Mouse (Mus musculus) thymus, postnatal 10 days (tissue): Measurements from ENCODE around the gene Zbtb38.

Source experiments
- DNase-seq, 2 experiments: peaks; one replicate each; pipeline ENCODE4 v3.0.0; 2021; ENCODE audit warnings: low spot score in 2 of 2

The Zbtb38 gene

DNA sequence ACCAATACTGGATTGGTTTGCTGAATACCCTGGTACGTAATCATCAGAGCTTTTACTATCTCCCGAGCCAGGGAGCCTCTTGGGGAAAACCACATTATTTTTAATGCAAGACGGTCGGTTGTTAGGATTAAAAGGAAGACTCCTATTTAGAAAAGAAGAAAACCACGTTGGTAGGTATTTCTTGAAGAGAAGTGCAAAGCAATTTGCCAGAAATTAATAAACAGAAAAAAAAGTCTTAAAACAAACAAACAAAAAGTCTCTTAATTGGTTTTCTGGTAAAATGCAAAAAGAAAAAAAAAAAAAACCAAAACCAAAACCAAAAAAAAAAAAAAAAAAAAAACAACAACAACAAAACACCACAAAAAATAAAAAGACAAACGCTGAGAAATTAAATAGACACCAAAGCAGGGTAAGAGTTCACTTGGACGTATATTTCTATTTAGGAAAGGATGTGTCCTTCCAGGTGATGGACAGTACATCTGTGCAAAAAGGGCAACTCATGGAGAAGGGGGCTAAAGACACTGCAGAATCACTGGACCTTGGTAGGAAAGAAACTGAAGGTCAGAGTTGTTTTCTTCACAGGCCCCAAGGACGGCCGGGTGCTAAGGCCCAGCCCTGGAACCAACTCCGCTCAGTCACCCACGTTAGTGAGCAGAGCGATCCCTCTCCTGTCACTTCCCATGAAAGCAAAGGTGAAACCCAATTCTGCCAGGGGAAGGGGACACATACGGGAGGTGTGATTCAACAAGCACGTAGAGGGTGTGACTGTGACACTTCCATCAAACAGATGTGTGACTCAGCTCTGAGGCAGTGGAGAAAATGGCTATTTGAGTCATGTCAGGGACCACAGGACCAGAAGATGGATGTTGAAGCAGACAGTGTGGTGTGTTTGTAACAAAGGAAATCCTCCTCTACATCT, 38.9 kb downstream of the Zbtb38 start:
- no peak for DNase-seq

- peak; percentile 34 to 45 for DNase-seq
Observed at GRCm38 (mm10) chr9:96712758-96713471, 39.7 kb downstream of the Zbtb38 start.

- no peak for DNase-seq
Observed at GRCm38 (mm10) chr9:96712045-96712444, 40.6 kb downstream of the Zbtb38 start.

GRCm38 (mm10) chr9:96710241-96710946, 42.2 kb downstream of the Zbtb38 start:
- no peak for DNase-seq

GRCm38 (mm10) chr9:96708905-96709304, 43.7 kb downstream of the Zbtb38 start:
- no peak for DNase-seq

GRCm38 (mm10) chr9:96707964-96708363, 44.7 kb downstream of the Zbtb38 start:
- no peak for DNase-seq

GRCm38 (mm10) chr9:96705576-96706285, 46.9 kb downstream of the Zbtb38 start:
- peak; percentile 74 to 79 for DNase-seq

GRCm38 (mm10) chr9:96704935-96705334, 47.7 kb downstream of the Zbtb38 start:
- no peak for DNase-seq

- no peak for DNase-seq
Observed at GRCm38 (mm10) chr9:96701891-96702290, 50.7 kb downstream of the Zbtb38 start.

DNA sequence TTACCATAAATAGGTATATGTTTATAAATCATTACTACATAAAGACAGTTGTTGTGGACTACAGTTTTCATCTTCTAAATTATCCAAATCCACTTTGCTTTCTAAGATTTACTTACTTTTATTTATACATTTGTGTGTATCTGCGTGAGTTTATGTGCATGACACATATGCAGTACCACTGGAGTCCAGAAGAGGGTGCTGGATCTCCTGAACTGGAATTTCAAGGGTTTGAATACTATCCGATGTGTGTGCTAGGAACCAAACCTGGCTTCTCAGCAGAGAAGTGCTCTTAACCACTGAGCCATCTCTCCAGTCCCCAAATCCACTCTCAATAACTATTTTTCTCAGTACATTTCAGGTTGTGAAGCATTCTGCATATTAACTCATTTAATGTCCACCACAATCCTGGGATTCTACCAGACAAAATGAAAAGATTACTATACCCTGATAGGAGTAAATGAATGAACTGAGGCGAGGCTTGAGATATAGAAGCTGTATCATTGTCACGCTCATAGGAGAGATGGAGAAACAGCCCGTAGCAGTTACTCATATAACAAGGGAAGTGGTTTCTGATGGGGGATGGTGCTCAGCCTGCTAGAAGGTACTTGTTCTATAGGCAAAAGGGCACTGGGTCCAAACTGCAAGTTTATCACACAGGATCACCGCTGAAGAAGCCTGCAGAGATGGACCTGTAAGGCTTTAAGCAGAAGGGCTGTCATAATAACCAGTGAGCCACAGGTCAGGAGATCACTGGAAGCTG, 53.2 kb downstream of the Zbtb38 start:
- DNase-seq, result no peak

DNA sequence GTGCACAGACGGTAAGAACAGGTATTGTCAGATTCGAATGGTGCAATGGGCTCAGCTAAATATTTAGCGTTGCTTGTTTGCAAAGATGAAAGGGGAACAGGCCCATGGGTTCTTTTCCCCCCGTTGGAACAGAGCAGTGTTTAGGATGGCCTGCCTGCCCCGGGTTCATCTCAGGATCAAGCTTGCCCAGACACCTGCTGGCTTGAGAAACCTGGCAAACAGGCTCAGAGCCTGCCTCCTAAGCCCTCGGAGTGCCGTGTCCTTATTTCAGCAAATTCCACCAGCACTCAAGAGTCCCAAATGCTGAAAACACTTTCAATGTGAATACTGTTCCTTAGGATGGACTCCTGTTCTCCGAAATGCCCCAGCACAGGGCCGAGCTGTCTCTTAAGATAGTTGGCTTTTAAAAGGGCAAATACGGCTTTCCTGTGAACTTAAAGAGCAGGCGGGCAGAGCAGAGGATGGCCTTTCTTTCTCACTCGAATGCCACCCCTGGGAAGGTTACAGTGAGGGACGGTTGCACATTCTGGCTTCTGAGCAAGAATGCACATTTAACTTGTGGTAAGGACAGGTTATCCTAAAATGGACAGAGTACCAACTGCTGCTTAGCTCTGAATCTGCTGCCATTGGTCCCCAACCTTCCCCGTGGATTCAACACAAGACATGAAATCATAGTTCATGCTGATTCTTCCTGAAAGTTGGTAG, 55.7 kb downstream of the Zbtb38 start:
- DNase-seq, result no peak

DNA sequence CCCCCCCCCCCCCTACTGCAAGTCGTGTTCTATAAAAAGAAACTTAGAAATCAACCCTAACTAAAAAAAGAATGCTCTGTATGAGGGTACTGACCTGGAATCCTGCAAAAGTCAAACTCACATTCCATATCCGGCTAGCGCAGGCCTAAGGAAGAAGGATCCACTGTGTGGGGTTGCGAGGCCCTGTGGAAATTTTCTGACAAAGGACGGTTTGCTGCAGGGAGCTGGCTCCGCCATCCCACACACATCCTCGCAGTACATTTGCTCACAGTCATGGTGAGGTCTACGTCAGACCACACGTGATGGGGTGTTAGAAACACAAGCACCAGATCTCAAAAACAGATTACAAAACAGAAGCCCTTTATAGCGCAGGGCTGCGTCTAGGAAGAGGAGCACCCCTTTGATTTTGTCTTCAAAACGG, 56.5 kb downstream of the Zbtb38 start:
- DNase-seq, result peak; percentile 35 to 40

DNA sequence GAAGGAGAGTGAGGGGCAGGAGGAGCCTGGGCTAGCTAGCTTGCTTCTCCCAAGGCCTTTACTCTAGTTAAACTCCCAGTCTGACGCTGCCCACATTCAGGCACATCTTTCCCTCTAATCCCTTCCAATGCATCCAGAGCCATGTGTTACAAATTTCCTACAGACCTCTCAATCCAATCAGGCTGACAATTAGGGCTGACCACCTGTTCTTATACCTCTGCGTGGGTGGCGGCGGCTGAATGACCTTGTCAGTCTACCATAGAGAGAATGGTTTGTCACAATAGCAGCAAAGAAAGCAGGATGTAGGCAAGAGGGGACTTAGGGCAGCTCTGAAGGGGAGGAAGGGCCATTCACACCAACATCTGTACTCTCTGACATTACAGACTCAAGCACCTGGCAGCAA, 62.2 kb downstream of the Zbtb38 start:
- DNase-seq, result no peak

DNA sequence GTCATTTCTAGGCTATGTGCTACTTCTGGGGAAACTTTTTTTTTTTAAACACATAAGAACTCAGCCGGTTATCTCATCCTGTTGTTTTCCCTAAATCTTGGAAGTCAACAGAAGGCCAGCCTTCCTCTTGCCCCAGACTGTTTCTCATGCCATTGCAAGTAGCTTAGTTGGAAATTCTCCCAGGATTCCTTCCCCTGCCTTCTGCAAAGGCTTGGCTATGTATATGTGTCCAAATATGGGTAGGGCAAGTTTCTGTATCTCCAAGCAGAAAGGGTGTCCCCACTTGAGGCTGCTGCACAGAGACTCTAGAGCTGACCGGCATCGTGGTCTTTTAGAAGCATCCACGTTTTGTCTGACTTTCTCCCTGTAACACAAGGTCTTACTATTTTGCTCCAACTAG, 63.6 kb downstream of the Zbtb38 start:
- DNase-seq, result no peak

DNA sequence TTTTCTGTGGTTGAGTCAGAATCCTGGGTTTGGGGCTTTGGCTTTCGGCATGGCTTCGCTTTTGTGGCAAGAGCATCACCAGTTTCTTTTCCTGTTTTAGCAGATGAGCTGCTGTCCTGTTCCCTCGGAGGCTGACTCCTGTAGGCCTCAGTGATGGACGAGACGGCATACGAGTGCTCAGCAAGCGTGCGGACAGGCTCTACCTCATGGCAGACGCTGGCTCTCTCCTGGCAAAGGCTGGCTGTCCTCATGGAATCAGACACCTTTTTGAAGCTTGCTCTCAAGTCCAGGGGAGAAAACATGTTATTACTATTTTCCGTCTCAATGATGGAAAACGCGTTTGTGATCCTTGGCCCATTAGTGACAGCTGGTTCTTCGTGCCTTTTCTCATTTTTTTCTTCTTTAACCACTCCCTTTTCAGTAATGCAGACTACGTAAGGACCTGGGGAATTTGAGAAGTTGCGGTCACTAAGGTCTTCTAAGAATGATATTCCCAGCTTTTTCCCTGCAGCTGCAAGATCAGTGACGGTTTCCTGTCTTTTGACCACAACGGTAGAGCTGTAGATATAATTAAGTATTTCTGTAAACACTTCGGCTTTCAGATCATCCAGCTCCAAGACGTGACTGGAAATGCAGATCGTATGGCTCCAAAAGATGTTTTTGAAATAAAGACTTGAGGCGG, 64.3 kb downstream of the Zbtb38 start:
- DNase-seq, result no peak

DNA sequence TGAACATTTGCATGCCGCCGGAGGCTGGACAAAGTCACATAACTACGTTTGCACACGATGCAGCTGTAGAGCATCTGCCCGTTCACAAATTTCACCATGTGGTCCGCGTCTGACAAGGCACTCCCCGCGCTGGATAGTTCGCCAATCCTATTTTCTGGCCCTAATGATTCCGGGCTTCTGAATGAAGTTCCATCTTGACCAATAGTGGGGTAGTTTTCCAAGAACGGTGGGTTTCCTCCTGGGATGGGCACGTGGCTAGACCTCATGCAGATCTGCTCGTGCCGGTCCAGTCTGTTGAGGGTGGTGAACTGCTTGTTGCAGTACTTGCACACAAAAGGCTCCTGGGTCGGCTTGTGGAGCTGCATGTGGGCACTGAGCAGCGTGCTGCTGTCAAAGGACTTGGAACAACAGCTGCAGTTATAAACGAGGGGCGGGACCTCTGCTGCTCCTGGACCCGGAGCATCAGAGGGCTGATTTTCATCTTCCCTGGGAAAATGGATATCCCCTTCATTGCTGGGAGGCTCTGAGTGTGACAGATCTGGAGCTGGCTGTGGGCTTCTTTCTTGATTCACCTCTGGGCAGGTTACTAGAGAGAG, 64.9 kb downstream of the Zbtb38 start:
- DNase-seq, result no peak

DNA sequence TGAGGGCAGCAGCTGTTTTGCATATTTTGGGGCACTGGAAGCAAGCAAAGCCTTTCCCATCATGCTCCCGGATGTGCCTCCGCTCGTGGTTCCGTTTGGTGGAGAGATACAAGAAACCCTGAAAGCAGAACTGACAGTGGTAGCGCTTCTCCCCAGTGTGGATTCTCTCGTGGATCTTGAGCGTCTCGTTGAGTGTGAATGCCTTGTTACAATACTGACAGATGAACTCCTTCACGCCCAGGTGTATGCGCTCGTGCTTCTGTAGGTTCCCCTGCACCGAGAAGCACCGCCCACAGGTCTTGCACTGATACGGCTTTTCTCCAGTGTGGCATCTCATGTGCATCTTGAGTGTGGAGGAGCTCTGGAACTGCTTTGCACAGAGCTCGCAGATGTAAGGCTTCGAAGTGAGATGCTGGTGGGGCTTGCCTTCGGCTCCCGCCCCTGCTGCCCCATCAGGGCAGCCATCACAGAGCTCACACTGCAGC, 67.0 kb downstream of the Zbtb38 start:
- DNase-seq, result no peak

- no peak for DNase-seq
Observed at GRCm38 (mm10) chr9:96684866-96685599, 67.6 kb downstream of the Zbtb38 start.
